Mouse (Mus musculus): ENCODE data around the gene Tshz2. TPM values are rescaled to one million over a fixed set of nuclear protein-coding genes. Genes with fewer than 3 reads are reported as not detected.

The Tshz2 gene
- polyA plus RNA-seq, 1 experiment from 2014 or later, result 5.4 TPM

DNA sequence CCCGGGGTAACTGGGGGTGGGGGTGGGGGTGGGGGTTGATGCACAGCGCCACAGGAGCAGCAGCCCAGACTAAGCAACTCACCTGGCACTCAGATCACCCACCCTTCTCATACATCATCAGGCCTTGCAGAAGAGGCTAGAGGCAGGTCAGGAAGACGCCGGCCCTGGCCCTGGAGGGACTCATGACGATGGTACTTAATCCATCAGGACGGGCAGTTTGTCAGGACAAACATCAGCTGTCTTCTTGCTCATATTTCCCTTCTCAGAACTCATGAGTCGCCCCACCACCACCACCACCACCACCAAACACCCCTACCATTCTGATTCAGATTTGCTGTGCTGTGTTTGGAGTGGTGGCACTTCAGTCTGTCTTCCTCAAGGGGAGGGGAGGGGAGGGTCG is 194.0 kb downstream of the Tshz2 start:
- H3K36me3 ChIP-seq (ENCODE audit: control insufficient read depth, insufficient read depth, low read length), result no peaks in the 10 kb centered on the region
- H3K27me3 ChIP-seq (replicated peaks; ENCODE audit: control insufficient read depth, insufficient read depth, low read length), result no peaks in the 10 kb centered on the region
- 68% methylated on average over 8 of the region's 8 CpGs for WGBS
- H3K9me3 ChIP-seq (ENCODE audit: control insufficient read depth, low read length), result no peaks in the 10 kb centered on the region
- no peak overlapping the region for H3K27ac ChIP-seq (ENCODE audit: low read depth, low read length)
- no peaks in the 10 kb centered on the region for H3K4me1 ChIP-seq (replicated peaks; ENCODE audit: control insufficient read depth, insufficient read depth, low read length)
- H3K4me3 ChIP-seq (ENCODE audit: low read depth, low read length), result no peak overlapping the region
- ATAC-seq (replicated peaks; ENCODE audit: low FRiP score) (no peak), DNase-seq (ENCODE audit: low spot score) (no peak)
- no peak overlapping the region for H3K4me2 ChIP-seq
- H3K9ac ChIP-seq (ENCODE audit: low read depth, low read length), result no peak overlapping the region

DNA sequence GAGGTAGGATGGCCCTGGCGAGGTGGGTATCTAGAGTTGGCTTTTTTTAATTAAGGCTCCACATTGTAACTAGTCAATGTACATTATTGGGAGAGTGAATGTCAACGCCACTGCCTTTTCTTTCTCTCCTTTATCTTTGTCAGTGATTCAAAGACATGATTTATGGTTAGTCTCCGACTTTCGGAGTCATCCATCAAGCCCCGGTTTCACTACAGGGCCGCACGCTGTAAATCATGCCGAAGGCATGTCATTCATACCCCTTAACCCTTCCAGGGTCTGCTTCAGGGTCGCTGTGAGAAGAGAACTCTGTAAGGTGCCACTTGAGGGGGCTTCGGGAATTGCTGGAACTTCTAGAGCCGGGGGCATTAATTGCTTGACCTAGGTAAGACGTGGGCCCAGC is 199.4 kb downstream of the Tshz2 start:
- no peak overlapping the region for H3K4me3 ChIP-seq (ENCODE audit: low read depth, low read length)
- ATAC-seq (replicated peaks; ENCODE audit: low FRiP score), result no peak
- 0 out of 2 replicates have a peak, but pooled peaks cover 5% of the 10 kb centered on the region for H3K4me1 ChIP-seq (replicated peaks; ENCODE audit: control insufficient read depth, insufficient read depth, low read length)
- DNase-seq (ENCODE audit: low spot score), result no peak
- no peak overlapping the region for H3K4me2 ChIP-seq
- H3K27me3 ChIP-seq (replicated peaks; ENCODE audit: control insufficient read depth, insufficient read depth, low read length), result no peaks in the 10 kb centered on the region
- WGBS, result 63% methylated on average over 12 of the region's 12 CpGs
- H3K27ac ChIP-seq (ENCODE audit: low read depth, low read length), result no peak overlapping the region
- H3K9ac ChIP-seq (ENCODE audit: low read depth, low read length), result no peak overlapping the region
- H3K36me3 ChIP-seq (ENCODE audit: control insufficient read depth, insufficient read depth, low read length), result no peaks in the 10 kb centered on the region
- no peaks in the 10 kb centered on the region for H3K9me3 ChIP-seq (ENCODE audit: control insufficient read depth, low read length)

DNA sequence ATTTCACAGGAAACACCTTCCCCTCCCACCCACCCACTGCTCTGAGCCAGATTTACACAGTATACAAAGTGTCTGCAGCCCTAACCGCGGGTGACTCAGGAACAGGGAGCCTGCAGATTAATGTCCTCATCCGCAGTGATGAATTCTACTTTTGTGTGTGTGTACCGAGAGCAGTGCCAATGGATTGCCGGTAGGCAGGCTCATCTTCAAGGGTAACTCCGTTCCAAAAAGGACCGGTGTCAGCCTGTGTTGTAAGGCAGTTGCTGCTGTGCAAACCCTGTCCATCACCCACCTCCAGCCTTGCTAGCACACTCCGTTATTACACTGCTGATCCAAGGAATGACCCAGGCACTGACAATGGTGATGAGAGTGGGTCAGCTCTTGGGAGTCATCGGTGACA is 200.8 kb downstream of the Tshz2 start:
- Histone ChIP-seq H3K4me3 (ENCODE audit: low read depth, low read length) (no peak overlapping the region), H3K27me3 (replicated peaks; ENCODE audit: control insufficient read depth, insufficient read depth, low read length) (no peaks in the 10 kb centered on the region), H3K9me3 (ENCODE audit: control insufficient read depth, low read length) (no peaks in the 10 kb centered on the region), H3K4me1 (replicated peaks; ENCODE audit: control insufficient read depth, insufficient read depth, low read length) (0 out of 2 replicates have a peak, but pooled peaks cover 5% of the 10 kb centered on the region), H3K36me3 (ENCODE audit: control insufficient read depth, insufficient read depth, low read length) (no peaks in the 10 kb centered on the region), H3K27ac (ENCODE audit: low read depth, low read length) (no peak overlapping the region), H3K4me2 (no peak overlapping the region), H3K9ac (ENCODE audit: low read depth, low read length) (no peak overlapping the region)
- no peak for ATAC-seq (replicated peaks; ENCODE audit: low FRiP score)
- DNase-seq (ENCODE audit: low spot score), result no peak
- 79% methylated on average over 9 of the region's 9 CpGs for WGBS

DNA sequence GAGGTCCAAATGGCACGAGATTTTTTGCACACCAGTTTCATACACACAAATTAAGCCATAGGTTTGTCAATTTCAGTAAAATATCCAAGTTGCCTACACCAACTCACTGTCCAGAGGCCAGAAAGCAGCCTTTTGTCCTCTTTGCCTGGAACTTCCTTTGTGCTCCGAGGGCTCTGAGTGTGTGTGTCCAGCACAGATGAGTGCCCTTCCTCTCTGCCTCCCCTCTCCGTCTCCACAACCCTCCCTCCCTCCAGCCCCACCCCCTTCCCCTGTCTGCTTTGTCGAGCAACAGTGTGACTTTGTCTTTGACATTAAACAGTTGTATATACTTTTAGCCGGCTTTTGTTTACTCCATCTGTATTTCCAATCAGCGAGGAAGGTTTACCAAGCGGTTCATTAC is 201.8 kb downstream of the Tshz2 start:
- Histone ChIP-seq H3K27me3 (replicated peaks; ENCODE audit: control insufficient read depth, insufficient read depth, low read length) (no peaks in the 10 kb centered on the region), H3K4me2 (no peak overlapping the region), H3K36me3 (ENCODE audit: control insufficient read depth, insufficient read depth, low read length) (no peaks in the 10 kb centered on the region), H3K27ac (ENCODE audit: low read depth, low read length) (no peak overlapping the region), H3K4me1 (replicated peaks; ENCODE audit: control insufficient read depth, insufficient read depth, low read length) (0 out of 2 replicates have a peak, but pooled peaks cover 5% of the 10 kb centered on the region), H3K9me3 (ENCODE audit: control insufficient read depth, low read length) (no peaks in the 10 kb centered on the region), H3K4me3 (ENCODE audit: low read depth, low read length) (no peak overlapping the region), H3K9ac (ENCODE audit: low read depth, low read length) (no peak overlapping the region)
- DNase-seq (ENCODE audit: low spot score), result no peak
- ATAC-seq (replicated peaks; ENCODE audit: low FRiP score), result no peak
- WGBS, result 32% methylated on average over 7 of the region's 7 CpGs

DNA sequence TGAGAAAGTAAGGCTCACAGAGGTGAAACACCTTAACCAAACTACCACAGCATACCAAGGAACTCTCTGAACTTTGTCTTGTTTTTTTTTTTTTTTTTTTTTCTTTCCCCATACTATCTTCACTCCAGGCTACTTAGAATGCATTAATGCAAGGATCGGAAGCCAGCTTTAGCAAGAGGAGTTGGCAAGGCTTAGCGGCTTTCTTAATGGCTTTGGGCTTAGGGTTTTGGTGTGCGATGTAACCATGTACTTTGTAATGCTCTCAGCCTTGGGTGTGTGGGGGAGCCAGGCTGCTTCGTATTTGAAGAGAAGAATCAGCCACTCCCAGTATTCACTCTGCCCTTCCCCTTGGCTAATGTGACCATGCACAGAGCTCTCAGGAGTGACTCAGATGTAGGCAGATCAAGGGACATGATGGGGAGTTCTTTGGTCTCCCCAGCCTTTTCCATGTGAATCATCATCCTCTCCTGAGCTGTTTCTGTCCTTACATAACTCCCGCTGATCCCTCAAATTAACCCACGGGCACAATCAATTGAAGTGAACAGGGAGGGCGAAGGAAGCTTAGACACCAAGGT is 204.3 kb downstream of the Tshz2 start:
- Histone ChIP-seq H3K27ac (ENCODE audit: low read depth, low read length) (no peak overlapping the region), H3K4me3 (ENCODE audit: low read depth, low read length) (no peak overlapping the region), H3K9ac (ENCODE audit: low read depth, low read length) (no peak overlapping the region), H3K4me2 (no peak overlapping the region), H3K9me3 (ENCODE audit: control insufficient read depth, low read length) (no peaks in the 10 kb centered on the region), H3K27me3 (replicated peaks; ENCODE audit: control insufficient read depth, insufficient read depth, low read length) (no peaks in the 10 kb centered on the region), H3K36me3 (ENCODE audit: control insufficient read depth, insufficient read depth, low read length) (no peaks in the 10 kb centered on the region), H3K4me1 (replicated peaks; ENCODE audit: control insufficient read depth, insufficient read depth, low read length) (peaks cover 5% of the 10 kb centered on the region; the same call in 1 of the 2 replicates)
- ATAC-seq (replicated peaks; ENCODE audit: low FRiP score) (no peak), DNase-seq (ENCODE audit: low spot score) (no peak)
- WGBS, result 85% methylated on average over 7 of the region's 7 CpGs

DNA sequence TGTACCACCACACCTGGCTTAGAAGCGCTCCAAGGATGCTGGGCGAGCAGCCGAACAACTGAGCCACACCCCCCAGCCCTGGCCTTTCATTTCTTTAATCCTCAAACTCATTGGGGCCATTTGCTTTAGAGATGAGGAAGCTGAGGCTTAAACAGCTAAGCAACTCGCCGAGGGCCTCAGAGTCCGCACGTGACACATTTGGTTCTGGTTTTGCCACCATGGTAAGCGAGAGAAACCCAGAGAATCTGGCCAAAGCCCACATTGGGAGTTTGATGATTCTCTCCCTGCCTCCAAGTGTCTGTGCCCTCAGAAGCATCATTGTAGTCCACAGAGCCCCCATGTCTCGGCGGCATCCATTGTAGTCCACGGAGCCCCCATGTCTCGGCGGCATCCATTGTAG is 205.7 kb downstream of the Tshz2 start:
- Histone ChIP-seq H3K27ac (ENCODE audit: low read depth, low read length) (no peak overlapping the region), H3K4me1 (replicated peaks; ENCODE audit: control insufficient read depth, insufficient read depth, low read length) (peaks cover 2% of the 10 kb centered on the region; the same call in 1 of the 2 replicates), H3K9me3 (ENCODE audit: control insufficient read depth, low read length) (no peaks in the 10 kb centered on the region), H3K9ac (ENCODE audit: low read depth, low read length) (no peak overlapping the region), H3K4me2 (no peak overlapping the region), H3K27me3 (replicated peaks; ENCODE audit: control insufficient read depth, insufficient read depth, low read length) (no peaks in the 10 kb centered on the region), H3K36me3 (ENCODE audit: control insufficient read depth, insufficient read depth, low read length) (no peaks in the 10 kb centered on the region), H3K4me3 (ENCODE audit: low read depth, low read length) (no peak overlapping the region)
- no peak for ATAC-seq (replicated peaks; ENCODE audit: low FRiP score)
- 90% methylated on average over 13 of the region's 13 CpGs for WGBS
- no peak for DNase-seq (ENCODE audit: low spot score)

DNA sequence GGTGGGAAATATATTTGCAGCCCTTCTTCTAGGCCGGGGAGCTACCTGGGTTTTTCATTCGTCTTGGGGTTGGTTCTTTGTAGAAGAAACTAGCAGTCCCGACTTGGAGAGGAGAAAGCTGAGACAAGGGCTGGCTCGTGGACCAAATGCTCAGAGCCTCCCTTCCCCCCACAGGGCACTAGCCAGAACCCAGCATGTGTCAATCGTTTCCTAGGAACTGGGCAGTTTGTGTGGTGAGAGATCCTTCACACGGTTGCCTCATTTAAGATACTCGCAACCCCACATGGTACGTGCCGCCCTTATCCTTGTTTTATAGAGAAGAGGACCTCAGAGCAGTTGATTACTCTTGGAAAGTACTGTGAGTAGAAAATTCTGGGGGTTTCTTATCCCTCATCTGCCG is 208.6 kb downstream of the Tshz2 start:
- DNase-seq (ENCODE audit: low spot score) (no peak), ATAC-seq (replicated peaks; ENCODE audit: low FRiP score) (no peak)
- H3K9me3 ChIP-seq (ENCODE audit: control insufficient read depth, low read length), result no peaks in the 10 kb centered on the region
- WGBS, result 63% methylated on average over 10 of the region's 10 CpGs
- H3K4me1 ChIP-seq (replicated peaks; ENCODE audit: control insufficient read depth, insufficient read depth, low read length), result no peaks in the 10 kb centered on the region; the same call in 1 of the 2 replicates
- no peaks in the 10 kb centered on the region for H3K36me3 ChIP-seq (ENCODE audit: control insufficient read depth, insufficient read depth, low read length)
- H3K4me2 ChIP-seq, result no peak overlapping the region
- no peaks in the 10 kb centered on the region for H3K27me3 ChIP-seq (replicated peaks; ENCODE audit: control insufficient read depth, insufficient read depth, low read length)
- no peak overlapping the region for H3K27ac ChIP-seq (ENCODE audit: low read depth, low read length)
- H3K4me3 ChIP-seq (ENCODE audit: low read depth, low read length), result no peak overlapping the region
- no peak overlapping the region for H3K9ac ChIP-seq (ENCODE audit: low read depth, low read length)

DNA sequence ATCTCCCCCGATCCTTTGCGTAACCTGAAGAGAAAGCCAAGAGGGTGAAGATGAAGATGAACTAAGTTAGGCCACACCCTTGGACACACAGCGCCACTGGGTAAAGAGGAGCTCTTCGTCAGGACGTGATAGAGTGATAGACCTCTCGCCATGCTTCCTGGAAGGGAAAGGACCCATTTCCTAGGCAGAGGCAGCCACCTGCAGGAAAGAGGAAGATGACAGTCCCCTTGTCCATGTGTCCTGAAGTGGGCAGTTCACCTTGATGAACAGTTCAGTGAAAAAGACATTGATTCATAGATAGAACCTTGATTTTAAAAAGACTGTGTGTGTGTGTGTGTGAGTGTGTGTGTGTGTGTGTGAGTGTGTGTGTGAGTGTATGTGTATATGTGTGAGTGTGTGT is 209.7 kb downstream of the Tshz2 start:
- Histone ChIP-seq H3K36me3 (ENCODE audit: control insufficient read depth, insufficient read depth, low read length) (no peaks in the 10 kb centered on the region), H3K9ac (ENCODE audit: low read depth, low read length) (no peak overlapping the region), H3K4me2 (no peak overlapping the region), H3K27me3 (replicated peaks; ENCODE audit: control insufficient read depth, insufficient read depth, low read length) (no peaks in the 10 kb centered on the region), H3K4me3 (ENCODE audit: low read depth, low read length) (no peak overlapping the region), H3K4me1 (replicated peaks; ENCODE audit: control insufficient read depth, insufficient read depth, low read length) (no peaks in the 10 kb centered on the region; the same call in 1 of the 2 replicates), H3K27ac (ENCODE audit: low read depth, low read length) (no peak overlapping the region), H3K9me3 (ENCODE audit: control insufficient read depth, low read length) (no peaks in the 10 kb centered on the region)
- ATAC-seq (replicated peaks; ENCODE audit: low FRiP score) (no peak), DNase-seq (ENCODE audit: low spot score) (no peak)
- 69% methylated on average over 6 of the region's 6 CpGs for WGBS

DNA sequence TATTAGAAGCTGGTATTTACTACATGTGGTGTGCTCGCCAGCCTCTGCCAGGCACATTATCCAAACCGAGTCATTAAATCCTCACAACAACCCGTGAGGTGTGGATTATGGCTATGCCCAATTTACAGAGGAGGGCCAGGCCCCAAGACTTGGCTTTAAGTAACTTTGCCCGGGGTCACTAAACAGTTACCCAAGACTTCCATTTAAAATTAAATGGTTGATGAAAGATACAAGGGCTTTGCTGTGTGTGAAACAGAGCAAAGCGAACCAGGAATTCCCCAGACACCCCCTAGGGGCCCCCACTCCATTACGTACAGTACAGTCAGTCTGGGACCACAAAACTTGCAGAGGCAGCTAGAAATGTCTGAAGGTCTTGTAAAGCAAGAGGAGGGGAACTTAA is 210.7 kb downstream of the Tshz2 start:
- Histone ChIP-seq H3K36me3 (ENCODE audit: control insufficient read depth, insufficient read depth, low read length) (no peaks in the 10 kb centered on the region), H3K4me3 (ENCODE audit: low read depth, low read length) (no peak overlapping the region), H3K9me3 (ENCODE audit: control insufficient read depth, low read length) (no peaks in the 10 kb centered on the region), H3K27ac (ENCODE audit: low read depth, low read length) (no peak overlapping the region), H3K4me1 (replicated peaks; ENCODE audit: control insufficient read depth, insufficient read depth, low read length) (no peaks in the 10 kb centered on the region; the same call in 1 of the 2 replicates), H3K27me3 (replicated peaks; ENCODE audit: control insufficient read depth, insufficient read depth, low read length) (no peaks in the 10 kb centered on the region), H3K9ac (ENCODE audit: low read depth, low read length) (no peak overlapping the region), H3K4me2 (no peak overlapping the region)
- ATAC-seq (replicated peaks; ENCODE audit: low FRiP score), result no peak
- 78% methylated on average over 6 of the region's 6 CpGs for WGBS
- no peak for DNase-seq (ENCODE audit: low spot score)
